Mouse (Mus musculus): Measurements from ENCODE around the gene Ttc37. TPM values are rescaled to one million over a fixed set of nuclear protein-coding genes. Genes with fewer than 3 reads are reported as not detected.

Ttc37 gene
- polyA plus RNA-seq, 1 experiment from 2014 or later: 17.1 TPM

DNA sequence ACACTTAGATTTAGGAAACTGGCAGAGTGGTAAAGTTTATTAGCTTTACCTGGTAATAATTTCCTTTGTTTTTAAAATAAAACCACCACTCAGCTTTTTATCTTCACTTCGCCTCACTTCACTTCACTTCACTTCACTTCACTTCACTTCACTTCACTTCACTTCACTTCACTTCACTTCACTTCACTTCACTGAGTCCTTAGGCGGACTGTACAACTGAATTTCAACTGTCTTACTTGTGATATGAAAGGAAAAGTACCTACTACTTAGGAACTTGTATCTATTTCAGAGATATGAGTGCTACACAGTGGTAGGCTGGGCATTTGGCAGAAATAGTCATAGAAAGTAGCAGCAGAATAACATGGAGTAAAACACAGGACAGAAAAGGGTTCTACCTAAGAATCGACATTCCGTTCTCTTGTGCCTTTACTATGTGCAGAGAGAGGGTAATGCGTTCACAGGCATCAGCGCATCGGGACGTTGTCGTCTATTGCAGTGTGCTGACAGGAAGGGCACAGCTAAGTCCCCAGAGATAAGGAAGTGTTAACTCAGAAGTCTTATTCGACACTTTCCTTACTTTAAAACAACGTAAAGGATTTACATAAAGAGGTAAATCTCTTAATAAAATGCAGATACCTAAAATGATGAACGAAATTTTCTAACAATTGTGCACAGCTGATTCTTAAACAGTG, 42.7 kb downstream of the Ttc37 start:
- Histone ChIP-seq H3K27me3 (ENCODE audit: control insufficient read depth, insufficient read depth, low read length) (no peaks in the 10 kb centered on the region), H3K4me3 (ENCODE audit: low read depth, low read length) (no peak overlapping the region), H3K4me1 (ENCODE audit: control insufficient read depth, insufficient read depth, low read length) (no peaks in the 10 kb centered on the region), H3K9ac (ENCODE audit: low read length) (no peak overlapping the region), H3K36me3 (ENCODE audit: control insufficient read depth, insufficient read depth, low read length) (no peaks in the 10 kb centered on the region; the same call in 1 of the 2 replicates), H3K4me2 (ENCODE audit: low read depth) (no peak overlapping the region), H3K27ac (ENCODE audit: low read depth, low read length) (no peak overlapping the region), H3K9me3 (ENCODE audit: control insufficient read depth, low read length) (no peaks in the 10 kb centered on the region)
- no peak for ATAC-seq (ENCODE audit: insufficient read depth, low FRiP score, low TSS enrichment)
- DNase-seq (ENCODE audit: low spot score): no peak
- 95% methylated on average over 12 of the region's 12 CpGs for WGBS

DNA sequence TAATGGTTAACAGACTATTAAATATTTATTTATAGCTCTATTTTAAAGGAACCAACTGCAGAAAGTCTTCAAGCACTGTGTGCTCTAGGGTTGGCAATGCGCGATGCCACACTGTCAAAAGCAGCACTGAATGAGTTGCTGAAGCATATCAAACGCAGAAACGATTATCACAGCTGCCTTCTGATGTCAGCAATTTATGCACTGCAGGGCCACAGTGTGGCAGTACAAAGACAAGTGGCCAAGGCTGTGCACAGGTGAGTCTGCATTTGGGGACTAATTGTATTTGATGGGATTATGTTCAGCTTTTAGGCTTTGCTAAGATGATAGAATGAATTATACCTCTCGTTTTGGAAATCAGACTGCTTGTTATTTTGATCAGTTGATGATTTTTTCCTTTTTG, 51.9 kb downstream of the Ttc37 start:
- no peak overlapping the region for H3K4me3 ChIP-seq (ENCODE audit: low read depth, low read length)
- no peak overlapping the region for H3K4me2 ChIP-seq (ENCODE audit: low read depth)
- 90% methylated on average over 5 of the region's 5 CpGs for WGBS
- peaks cover 2% of the 10 kb centered on the region; the same call in 1 of the 2 replicates for H3K36me3 ChIP-seq (ENCODE audit: control insufficient read depth, insufficient read depth, low read length)
- no peaks in the 10 kb centered on the region for H3K9me3 ChIP-seq (ENCODE audit: control insufficient read depth, low read length)
- H3K27ac ChIP-seq (ENCODE audit: low read depth, low read length): no peak overlapping the region
- no peaks in the 10 kb centered on the region for H3K4me1 ChIP-seq (ENCODE audit: control insufficient read depth, insufficient read depth, low read length)
- ATAC-seq (ENCODE audit: insufficient read depth, low FRiP score, low TSS enrichment): no peak
- H3K27me3 ChIP-seq (ENCODE audit: control insufficient read depth, insufficient read depth, low read length): no peaks in the 10 kb centered on the region
- DNase-seq (ENCODE audit: low spot score): no peak
- no peak overlapping the region for H3K9ac ChIP-seq (ENCODE audit: low read length)

DNA sequence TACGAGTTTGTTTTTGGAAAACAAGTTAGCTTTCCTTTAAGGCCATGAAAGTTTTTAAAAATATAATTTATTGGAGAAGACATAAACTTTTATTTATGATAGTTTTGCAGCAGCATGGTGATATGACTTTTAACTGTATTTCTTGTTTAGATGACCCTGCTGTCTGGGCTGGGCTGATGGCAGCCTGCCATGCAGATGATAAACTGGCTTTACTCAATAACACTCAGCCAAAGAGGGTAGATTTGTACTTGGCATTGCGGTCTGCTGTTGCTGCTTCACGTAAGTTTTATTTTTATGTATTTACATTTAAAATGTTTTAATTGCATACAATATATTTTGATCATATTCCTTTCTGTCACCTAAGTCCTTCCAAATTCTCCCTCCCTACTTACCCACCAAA, 58.6 kb downstream of the Ttc37 start:
- H3K9ac ChIP-seq (ENCODE audit: low read length): no peak overlapping the region
- WGBS: 94% methylated on average over 3 of the region's 3 CpGs
- no peak for ATAC-seq (ENCODE audit: insufficient read depth, low FRiP score, low TSS enrichment)
- no peaks in the 10 kb centered on the region for H3K4me1 ChIP-seq (ENCODE audit: control insufficient read depth, insufficient read depth, low read length)
- no peak overlapping the region for H3K4me2 ChIP-seq (ENCODE audit: low read depth)
- H3K9me3 ChIP-seq (ENCODE audit: control insufficient read depth, low read length): no peaks in the 10 kb centered on the region
- peaks cover 5% of the 10 kb centered on the region for H3K36me3 ChIP-seq (ENCODE audit: control insufficient read depth, insufficient read depth, low read length)
- no peaks in the 10 kb centered on the region for H3K27me3 ChIP-seq (ENCODE audit: control insufficient read depth, insufficient read depth, low read length)
- no peak overlapping the region for H3K27ac ChIP-seq (ENCODE audit: low read depth, low read length)
- DNase-seq (ENCODE audit: low spot score): no peak
- H3K4me3 ChIP-seq (ENCODE audit: low read depth, low read length): no peak overlapping the region

GRCm38 (mm10) chr13:76157508-76157907, 59.0 kb downstream of the Ttc37 start:
- no peak for DNase-seq (ENCODE audit: low spot score)
- H3K36me3 ChIP-seq (ENCODE audit: control insufficient read depth, insufficient read depth, low read length): peaks cover 5% of the 10 kb centered on the region
- no peak overlapping the region for H3K27ac ChIP-seq (ENCODE audit: low read depth, low read length)
- no peak overlapping the region for H3K4me3 ChIP-seq (ENCODE audit: low read depth, low read length)
- 100% methylated on average over 1 of the region's 1 CpGs for WGBS
- no peak overlapping the region for H3K9ac ChIP-seq (ENCODE audit: low read length)
- no peaks in the 10 kb centered on the region for H3K4me1 ChIP-seq (ENCODE audit: control insufficient read depth, insufficient read depth, low read length)
- H3K9me3 ChIP-seq (ENCODE audit: control insufficient read depth, low read length): no peaks in the 10 kb centered on the region
- H3K4me2 ChIP-seq (ENCODE audit: low read depth): no peak overlapping the region
- ATAC-seq (ENCODE audit: insufficient read depth, low FRiP score, low TSS enrichment): no peak
- no peaks in the 10 kb centered on the region for H3K27me3 ChIP-seq (ENCODE audit: control insufficient read depth, insufficient read depth, low read length)

DNA sequence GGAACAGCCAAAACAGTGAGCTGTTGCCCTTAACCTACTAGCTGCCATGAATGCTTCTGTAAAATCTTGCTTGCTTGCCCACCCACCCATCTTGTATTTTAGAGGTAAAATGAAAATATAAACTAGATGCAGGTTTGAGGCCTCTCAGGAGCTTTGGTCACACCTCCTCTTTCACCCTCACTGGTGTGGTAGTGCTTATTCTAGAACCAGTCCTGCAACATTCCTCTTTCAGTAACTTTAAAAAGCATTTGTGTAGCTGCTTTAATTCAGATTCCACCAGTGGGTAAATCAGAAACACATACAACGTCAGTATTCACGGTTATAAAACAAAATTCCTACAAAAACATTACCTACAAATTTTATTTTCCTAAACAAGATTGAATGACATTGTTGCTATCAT, 62.1 kb downstream of the Ttc37 start:
- DNase-seq (ENCODE audit: low spot score) (no peak), ATAC-seq (ENCODE audit: insufficient read depth, low FRiP score, low TSS enrichment) (no peak)
- 89% methylated on average over 2 of the region's 2 CpGs for WGBS
- no peaks in the 10 kb centered on the region for H3K4me1 ChIP-seq (ENCODE audit: control insufficient read depth, insufficient read depth, low read length)
- H3K36me3 ChIP-seq (ENCODE audit: control insufficient read depth, insufficient read depth, low read length): peaks cover 7% of the 10 kb centered on the region
- no peak overlapping the region for H3K27ac ChIP-seq (ENCODE audit: low read depth, low read length)
- H3K4me2 ChIP-seq (ENCODE audit: low read depth): no peak overlapping the region
- H3K27me3 ChIP-seq (ENCODE audit: control insufficient read depth, insufficient read depth, low read length): no peaks in the 10 kb centered on the region
- no peaks in the 10 kb centered on the region for H3K9me3 ChIP-seq (ENCODE audit: control insufficient read depth, low read length)
- H3K9ac ChIP-seq (ENCODE audit: low read length): no peak overlapping the region
- no peak overlapping the region for H3K4me3 ChIP-seq (ENCODE audit: low read depth, low read length)

DNA sequence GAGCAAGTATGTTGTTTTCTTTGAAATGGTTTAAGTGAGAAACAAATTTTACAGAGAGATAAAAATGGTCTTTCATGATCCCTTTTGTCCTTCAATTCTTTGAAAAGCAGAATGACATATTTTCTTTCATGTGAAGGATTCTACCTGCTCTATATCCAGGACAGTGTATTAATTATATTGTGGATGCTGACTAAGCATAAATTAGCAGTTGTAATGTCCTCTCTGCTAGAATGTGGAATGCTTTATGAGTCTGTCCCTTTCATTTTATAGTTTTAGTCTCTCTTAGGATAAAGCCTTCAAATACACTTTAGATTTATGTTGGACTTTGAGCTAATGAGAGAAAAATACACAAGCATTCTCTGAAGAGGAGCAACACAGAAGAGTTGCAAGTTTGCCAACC, 75.8 kb downstream of the Ttc37 start:
- Histone ChIP-seq H3K9me3 (ENCODE audit: control insufficient read depth, low read length) (no peaks in the 10 kb centered on the region), H3K4me3 (ENCODE audit: low read depth, low read length) (no peak overlapping the region), H3K9ac (ENCODE audit: low read length) (no peak overlapping the region), H3K27ac (ENCODE audit: low read depth, low read length) (no peak overlapping the region), H3K27me3 (ENCODE audit: control insufficient read depth, insufficient read depth, low read length) (no peaks in the 10 kb centered on the region), H3K36me3 (ENCODE audit: control insufficient read depth, insufficient read depth, low read length) (no peaks in the 10 kb centered on the region; the same call in 1 of the 2 replicates), H3K4me1 (ENCODE audit: control insufficient read depth, insufficient read depth, low read length) (no peaks in the 10 kb centered on the region), H3K4me2 (ENCODE audit: low read depth) (no peak overlapping the region)
- ATAC-seq (ENCODE audit: insufficient read depth, low FRiP score, low TSS enrichment) (no peak), DNase-seq (ENCODE audit: low spot score) (no peak)

- H3K9ac ChIP-seq (ENCODE audit: low read length): no peak overlapping the region
- H3K27me3 ChIP-seq (ENCODE audit: control insufficient read depth, insufficient read depth, low read length): no peaks in the 10 kb centered on the region
- H3K9me3 ChIP-seq (ENCODE audit: control insufficient read depth, low read length): no peaks in the 10 kb centered on the region
- no peak overlapping the region for H3K4me2 ChIP-seq (ENCODE audit: low read depth)
- H3K36me3 ChIP-seq (ENCODE audit: control insufficient read depth, insufficient read depth, low read length): no peaks in the 10 kb centered on the region; the same call in 1 of the 2 replicates
- H3K27ac ChIP-seq (ENCODE audit: low read depth, low read length): no peak overlapping the region
- 94% methylated on average over 5 of the region's 5 CpGs for WGBS
- no peak for DNase-seq (ENCODE audit: low spot score)
- no peak for ATAC-seq (ENCODE audit: insufficient read depth, low FRiP score, low TSS enrichment)
- no peaks in the 10 kb centered on the region for H3K4me1 ChIP-seq (ENCODE audit: control insufficient read depth, insufficient read depth, low read length)
- no peak overlapping the region for H3K4me3 ChIP-seq (ENCODE audit: low read depth, low read length)
Observed at GRCm38 (mm10) chr13:76178700-76179099, 80.2 kb downstream of the Ttc37 start.

DNA sequence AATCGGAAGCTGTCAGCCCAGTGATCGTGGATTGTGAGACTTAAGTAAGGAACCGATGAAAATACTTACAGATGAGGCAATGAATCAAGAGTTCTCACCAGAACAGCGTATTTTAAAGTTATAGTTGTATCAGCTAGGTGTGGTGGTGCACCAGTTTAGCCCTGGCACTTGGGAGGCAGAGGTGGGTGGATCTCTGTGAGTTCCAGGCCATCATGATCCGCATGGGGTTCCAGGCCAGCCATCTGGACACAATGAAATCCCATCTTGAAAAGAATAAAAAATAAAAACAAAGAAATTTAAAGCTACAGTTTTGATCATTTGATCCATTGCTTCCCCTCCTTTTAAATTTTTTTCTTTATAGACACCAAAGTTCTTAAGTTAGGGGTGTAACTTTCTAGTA, 89.1 kb downstream of the Ttc37 start:
- Histone ChIP-seq H3K9me3 (ENCODE audit: control insufficient read depth, low read length) (no peaks in the 10 kb centered on the region), H3K9ac (ENCODE audit: low read length) (no peak overlapping the region), H3K4me1 (ENCODE audit: control insufficient read depth, insufficient read depth, low read length) (no peaks in the 10 kb centered on the region), H3K36me3 (ENCODE audit: control insufficient read depth, insufficient read depth, low read length) (no peaks in the 10 kb centered on the region; the same call in 1 of the 2 replicates), H3K4me3 (ENCODE audit: low read depth, low read length) (no peak overlapping the region), H3K27me3 (ENCODE audit: control insufficient read depth, insufficient read depth, low read length) (no peaks in the 10 kb centered on the region), H3K4me2 (ENCODE audit: low read depth) (no peak overlapping the region), H3K27ac (ENCODE audit: low read depth, low read length) (no peak overlapping the region)
- ATAC-seq (ENCODE audit: insufficient read depth, low FRiP score, low TSS enrichment) (no peak), DNase-seq (ENCODE audit: low spot score) (no peak)
- WGBS: 94% methylated on average over 5 of the region's 5 CpGs

GRCm38 (mm10) chr13:76189190-76189589, 90.7 kb downstream of the Ttc37 start:
- Histone ChIP-seq H3K27me3 (ENCODE audit: control insufficient read depth, insufficient read depth, low read length) (no peaks in the 10 kb centered on the region), H3K9me3 (ENCODE audit: control insufficient read depth, low read length) (no peaks in the 10 kb centered on the region), H3K4me1 (ENCODE audit: control insufficient read depth, insufficient read depth, low read length) (no peaks in the 10 kb centered on the region), H3K9ac (ENCODE audit: low read length) (no peak overlapping the region), H3K27ac (ENCODE audit: low read depth, low read length) (no peak overlapping the region), H3K36me3 (ENCODE audit: control insufficient read depth, insufficient read depth, low read length) (no peaks in the 10 kb centered on the region; the same call in 1 of the 2 replicates), H3K4me2 (ENCODE audit: low read depth) (no peak overlapping the region), H3K4me3 (ENCODE audit: low read depth, low read length) (no peak overlapping the region)
- ATAC-seq (ENCODE audit: insufficient read depth, low FRiP score, low TSS enrichment) (no peak), DNase-seq (ENCODE audit: low spot score) (no peak)
- WGBS: 88% methylated on average over 3 of the region's 3 CpGs
